Mouse (Mus musculus) forebrain, embryonic 13.5 days (tissue): Measurements from ENCODE around the gene Il6ra. TPM values are rescaled to one million over a fixed set of nuclear protein-coding genes. Genes with fewer than 3 reads are reported as not detected.

Experiments
- ATAC-seq: fragments of 200-750 bp; cut with Nextera tagmentation; 2 replicates; pipeline ENCODE4 v1.8.0; 2017
- H3K27ac ChIP-seq: fragments of 300-500 bp; sonication (generic); 2 replicates; pipeline ENCODE4 v1.5.1; 2015; ENCODE audit warnings: inconsistent platforms, mild to moderate bottlenecking, moderate library complexity
- H3K27me3 ChIP-seq: fragments of 300-500 bp; sonication (generic); 2 replicates; pipeline ENCODE4 v1.6.1; 2015; ENCODE audit warnings: mild to moderate bottlenecking, inconsistent platforms
- H3K36me3 ChIP-seq: fragments of 300-500 bp; sonication (generic); 2 replicates; pipeline ENCODE4 v1.6.1; 2015; ENCODE audit warnings: mild to moderate bottlenecking, inconsistent platforms; ENCODE audit not compliant: poor library complexity, severe bottlenecking
- H3K4me1 ChIP-seq: fragments of 300-500 bp; sonication (generic); 2 replicates; pipeline ENCODE4 v1.6.1; 2015; ENCODE audit warnings: inconsistent platforms
- H3K4me2 ChIP-seq: fragments of 300-500 bp; sonication (generic); 2 replicates; pipeline ENCODE4 v1.6.1; 2015; ENCODE audit warnings: inconsistent platforms, mild to moderate bottlenecking, moderate library complexity
- H3K4me3 ChIP-seq: fragments of 300-500 bp; sonication (generic); 2 replicates; pipeline ENCODE4 v1.5.1; 2015; ENCODE audit warnings: mild to moderate bottlenecking, inconsistent platforms
- H3K9ac ChIP-seq: fragments of 300-500 bp; sonication (generic); 2 replicates; pipeline ENCODE4 v1.6.1; 2015; ENCODE audit warnings: mild to moderate bottlenecking, inconsistent platforms
- H3K9me3 ChIP-seq: fragments of 300-500 bp; sonication (generic); replicated peaks from 2 replicates; pipeline ENCODE4 v1.6.1; 2016; ENCODE audit warnings: inconsistent platforms
- WGBS: fragments of 180-500 bp; shearing (Covaris S2); methylation state at CpG from one replicate; pipeline ENCODE4 v1.1.7; 2015; 5-methylcytosine and 5-hydroxymethylcytosine counted together
- polyA plus RNA-seq: library from polyadenylated mRNA; unstranded; fragments of >200 nt; fragmentation: Nextera tagmentation; extraction: Ambion mirVana; gene quantifications from 2 replicates; pipeline ENCODE4 v1.2.1, GENCODE M21; 2015

Il6ra gene
- polyA plus RNA-seq, 1 experiment from 2014 or later = 0.36 TPM

GRCm38 (mm10) chr3:89883582-89884041, 29.4 kb downstream of the Il6ra start:
- H3K9ac ChIP-seq = no peak overlapping the region
- no peaks in the 10 kb centered on the region for H3K9me3 ChIP-seq
- H3K36me3 ChIP-seq = no peaks in the 10 kb centered on the region
- no peak for ATAC-seq
- H3K4me3 ChIP-seq = no peak overlapping the region
- 88% methylated on average over 4 of the region's 4 CpGs for WGBS
- no peaks in the 10 kb centered on the region for H3K27me3 ChIP-seq
- H3K4me1 ChIP-seq = no peaks in the 10 kb centered on the region
- no peak overlapping the region for H3K27ac ChIP-seq
- H3K4me2 ChIP-seq = no peak overlapping the region

- no peak overlapping the region for H3K9ac ChIP-seq
- 73% methylated on average over 8 of the region's 8 CpGs for WGBS
Observed at GRCm38 (mm10) chr3:89882556-89883181, 30.3 kb downstream of the Il6ra start.

GRCm38 (mm10) chr3:89880036-89880851, 32.8 kb downstream of the Il6ra start:
- H3K9ac ChIP-seq = no peak overlapping the region
- no peak overlapping the region for H3K4me2 ChIP-seq
- no peak for ATAC-seq
- no peaks in the 10 kb centered on the region for H3K36me3 ChIP-seq
- H3K27me3 ChIP-seq = no peaks in the 10 kb centered on the region
- no peak overlapping the region for H3K4me3 ChIP-seq
- H3K9me3 ChIP-seq = no peaks in the 10 kb centered on the region
- H3K4me1 ChIP-seq = no peaks in the 10 kb centered on the region
- 84% methylated on average over 5 of the region's 5 CpGs for WGBS
- H3K27ac ChIP-seq = no peak overlapping the region

More at GRCm38 (mm10) chr3:89882556-89883181, 30.3 kb downstream of the Il6ra start:
- Histone ChIP-seq H3K36me3 (no peaks in the 10 kb centered on the region), H3K27ac (no peak overlapping the region), H3K4me2 (no peak overlapping the region), H3K4me1 (no peaks in the 10 kb centered on the region), H3K4me3 (no peak overlapping the region), H3K9me3 (no peaks in the 10 kb centered on the region), H3K27me3 (no peaks in the 10 kb centered on the region)
- no peak for ATAC-seq

- no peaks in the 10 kb centered on the region for H3K4me1 ChIP-seq
- no peaks in the 10 kb centered on the region for H3K9me3 ChIP-seq
- H3K4me2 ChIP-seq = no peak overlapping the region
- H3K9ac ChIP-seq = no peak overlapping the region
- no peaks in the 10 kb centered on the region for H3K27me3 ChIP-seq
- H3K36me3 ChIP-seq = no peaks in the 10 kb centered on the region
- no peak overlapping the region for H3K4me3 ChIP-seq
- no peak overlapping the region for H3K27ac ChIP-seq
- 73% methylated on average over 3 of the region's 3 CpGs for WGBS
- ATAC-seq = no peak
Observed at GRCm38 (mm10) chr3:89879326-89879725, 33.7 kb downstream of the Il6ra start.

- ATAC-seq = no peak
- Histone ChIP-seq H3K27me3 (no peaks in the 10 kb centered on the region), H3K9me3 (no peaks in the 10 kb centered on the region), H3K36me3 (no peaks in the 10 kb centered on the region), H3K4me2 (no peak overlapping the region), H3K4me3 (no peak overlapping the region), H3K4me1 (no peaks in the 10 kb centered on the region), H3K27ac (no peak overlapping the region), H3K9ac (no peak overlapping the region)
- 1% methylated on average over 3 of the region's 3 CpGs for WGBS
Observed at GRCm38 (mm10) chr3:89878456-89878855, 34.5 kb downstream of the Il6ra start.

- peaks cover 7% of the 10 kb centered on the region; the same call in 1 of the 2 replicates for H3K9me3 ChIP-seq
- 84% methylated on average over 8 of the region's 8 CpGs for whole genome bisulfite sequencing
Observed at GRCm38 (mm10) chr3:89877129-89877528, 35.9 kb downstream of the Il6ra start.

GRCm38 (mm10) chr3:89876469-89876868, 36.5 kb downstream of the Il6ra start:
- Histone ChIP-seq H3K36me3 (no peaks in the 10 kb centered on the region), H3K4me2 (no peak overlapping the region), H3K4me3 (no peak overlapping the region), H3K9ac (no peak overlapping the region), H3K4me1 (peaks cover 4% of the 10 kb centered on the region; the same call in 1 of the 2 replicates), H3K27ac (no peak overlapping the region), H3K27me3 (no peaks in the 10 kb centered on the region), H3K9me3 (peaks cover 7% of the 10 kb centered on the region; the same call in 1 of the 2 replicates)
- WGBS = 73% methylated on average over 4 of the region's 4 CpGs
- ATAC-seq = no peak

More at GRCm38 (mm10) chr3:89877129-89877528, 35.9 kb downstream of the Il6ra start:
- Histone ChIP-seq H3K4me1 (peaks cover 3% of the 10 kb centered on the region; the same call in 1 of the 2 replicates), H3K9ac (no peak overlapping the region), H3K27ac (no peak overlapping the region), H3K27me3 (no peaks in the 10 kb centered on the region), H3K4me3 (no peak overlapping the region), H3K4me2 (no peak overlapping the region), H3K36me3 (no peaks in the 10 kb centered on the region)
- ATAC-seq = no peak

GRCm38 (mm10) chr3:89875781-89876180, 37.2 kb downstream of the Il6ra start:
- 76% methylated on average over 8 of the region's 8 CpGs for WGBS
- Histone ChIP-seq H3K27ac (no peak overlapping the region), H3K4me3 (no peak overlapping the region), H3K4me2 (no peak overlapping the region), H3K36me3 (no peaks in the 10 kb centered on the region), H3K9ac (no peak overlapping the region), H3K4me1 (peaks cover 4% of the 10 kb centered on the region; the same call in 1 of the 2 replicates), H3K9me3 (peaks cover 7% of the 10 kb centered on the region; the same call in 1 of the 2 replicates), H3K27me3 (no peaks in the 10 kb centered on the region)
- ATAC-seq = no peak

GRCm38 (mm10) chr3:89875021-89875420, 38.0 kb downstream of the Il6ra start:
- Histone ChIP-seq H3K9me3 (peaks cover 7% of the 10 kb centered on the region; the same call in 1 of the 2 replicates), H3K4me3 (no peak overlapping the region), H3K4me2 (no peak overlapping the region), H3K27me3 (no peaks in the 10 kb centered on the region), H3K27ac (no peak overlapping the region), H3K36me3 (no peaks in the 10 kb centered on the region), H3K9ac (no peak overlapping the region), H3K4me1 (peaks cover 4% of the 10 kb centered on the region; the same call in 1 of the 2 replicates)
- WGBS = 81% methylated on average over 9 of the region's 9 CpGs
- ATAC-seq = no peak

GRCm38 (mm10) chr3:89874076-89874475, 38.9 kb downstream of the Il6ra start:
- no peaks in the 10 kb centered on the region for H3K27me3 ChIP-seq
- H3K4me1 ChIP-seq = peaks cover 5% of the 10 kb centered on the region
- no peak overlapping the region for H3K4me3 ChIP-seq
- no peak overlapping the region for H3K9ac ChIP-seq
- H3K9me3 ChIP-seq = peaks cover 7% of the 10 kb centered on the region; the same call in 1 of the 2 replicates
- ATAC-seq = no peak
- H3K27ac ChIP-seq = no peak overlapping the region
- no peak overlapping the region for H3K4me2 ChIP-seq
- H3K36me3 ChIP-seq = no peaks in the 10 kb centered on the region
- WGBS = 89% methylated on average over 5 of the region's 5 CpGs

GRCm38 (mm10) chr3:89872684-89873083, 40.3 kb downstream of the Il6ra start:
- Histone ChIP-seq H3K9me3 (peaks cover 7% of the 10 kb centered on the region; the same call in 1 of the 2 replicates), H3K4me3 (no peak overlapping the region), H3K27me3 (no peaks in the 10 kb centered on the region), H3K27ac (no peak overlapping the region), H3K36me3 (no peaks in the 10 kb centered on the region), H3K9ac (no peak overlapping the region), H3K4me1 (peaks cover 15% of the 10 kb centered on the region), H3K4me2 (no peak overlapping the region)
- WGBS = 76% methylated on average over 6 of the region's 6 CpGs
- no peak for ATAC-seq

GRCm38 (mm10) chr3:89872209-89872608, 40.8 kb downstream of the Il6ra start:
- Histone ChIP-seq H3K4me3 (no peak overlapping the region), H3K27ac (no peak overlapping the region; the same call in 1 of the 2 replicates), H3K4me1 (peaks cover 15% of the 10 kb centered on the region), H3K4me2 (no peak overlapping the region), H3K9me3 (peaks cover 7% of the 10 kb centered on the region; the same call in 1 of the 2 replicates), H3K36me3 (no peaks in the 10 kb centered on the region), H3K9ac (no peak overlapping the region), H3K27me3 (no peaks in the 10 kb centered on the region)
- ATAC-seq = no peak
- WGBS = 89% methylated on average over 7 of the region's 7 CpGs
